Comparison of ENCODE assay signal across 10 mouse cellular contexts in genomic region chr9:63142335-63143036, GRCm38 (mm10). TPM values are rescaled to one million over a fixed set of nuclear protein-coding genes. Genes with fewer than 3 reads are reported as not detected.
DNase-seq lines count a peak whose midpoint lies in the region; ATAC-seq and TF ChIP-seq lines count a peak whose summit lies in the region.
"Had no signal": no experiment of that assay in that cellular context is flagged by ENCODE, and none has a peak within 500 bp of the region (broad histone marks: within the 10 kb centered on the region; RNA-seq: fewer than 3 reads in every experiment).

No protein-coding gene starts in this region.

- H3K36me3 ChIP-seq in kidney, embryonic 16.5 days (ENCODE audit: insufficient read depth, low read length): no peaks in the 10 kb centered on the region
- H3K36me3 ChIP-seq in embryonic facial prominence, embryonic 11.5 days (replicated peaks; ENCODE audit: control insufficient read depth, insufficient read depth, low read depth, low read length): no peaks in the 10 kb centered on the region
- no peaks in the 10 kb centered on the region for H3K36me3 ChIP-seq in heart, postnatal 0 days (replicated peaks; ENCODE audit: control insufficient read depth, insufficient read depth, low read length)
- H3K36me3 ChIP-seq in midbrain, embryonic 13.5 days: no peaks in the 10 kb centered on the region

- H3K4me1 ChIP-seq in kidney, embryonic 16.5 days (ENCODE audit: insufficient read depth, low read length): peaks cover 40% of the 10 kb centered on the region
- peaks cover 5% of the 10 kb centered on the region for H3K4me1 ChIP-seq in embryonic facial prominence, embryonic 11.5 days (ENCODE audit: control insufficient read depth, insufficient read depth, low read length)
- H3K4me1 ChIP-seq in heart, postnatal 0 days (ENCODE audit: control insufficient read depth, insufficient read depth): peaks cover 10% of the 10 kb centered on the region
- peaks cover 71% of the 10 kb centered on the region for H3K4me1 ChIP-seq in midbrain, embryonic 13.5 days (replicated peaks)

- no peaks in the 10 kb centered on the region for H3K9me3 ChIP-seq in kidney, embryonic 16.5 days (ENCODE audit: low read length)
- H3K9me3 ChIP-seq in embryonic facial prominence, embryonic 11.5 days (replicated peaks; ENCODE audit: control insufficient read depth, low read length): no peaks in the 10 kb centered on the region
- H3K9me3 ChIP-seq in heart, postnatal 0 days (replicated peaks; ENCODE audit: control insufficient read depth, low read length): no peaks in the 10 kb centered on the region
- H3K9me3 ChIP-seq in midbrain, embryonic 13.5 days: no peaks in the 10 kb centered on the region

- peak overlapping the region; percentile 6; the same call in 1 of the 2 replicates for H3K4me3 ChIP-seq in kidney, embryonic 16.5 days (ENCODE audit: low read length)
- H3K4me3 ChIP-seq in embryonic facial prominence, embryonic 11.5 days (ENCODE audit: low read depth, low read length): 0 out of 2 replicates have a peak overlapping the region, but pooled peaks have one; percentile 5
- peak overlapping the region; percentile 33 for H3K4me3 ChIP-seq in heart, postnatal 0 days (ENCODE audit: low read depth, low read length)
- peak overlapping the region; percentile 23 for H3K4me3 ChIP-seq in midbrain, embryonic 13.5 days (replicated peaks)
- H3K4me3 ChIP-seq: myocyte had no signal

- under 1% methylated on average over 39 of the region's 42 CpGs for WGBS in kidney, embryonic 16.5 days
- under 1% methylated on average over 42 of the region's 42 CpGs for WGBS in embryonic facial prominence, embryonic 11.5 days
- WGBS in heart, postnatal 0 days: 2% methylated on average over 42 of the region's 42 CpGs
- under 1% methylated on average over 42 of the region's 42 CpGs for WGBS in midbrain, embryonic 13.5 days

- peaks cover 100% of the 10 kb centered on the region for H3K27me3 ChIP-seq in kidney, embryonic 16.5 days (ENCODE audit: insufficient read depth, low read length)
- peaks cover 97% of the 10 kb centered on the region for H3K27me3 ChIP-seq in embryonic facial prominence, embryonic 11.5 days (ENCODE audit: control insufficient read depth, insufficient read depth, low read length)
- H3K27me3 ChIP-seq in heart, postnatal 0 days (ENCODE audit: control insufficient read depth, insufficient read depth, low read length): peaks cover 100% of the 10 kb centered on the region
- peaks cover 100% of the 10 kb centered on the region for H3K27me3 ChIP-seq in midbrain, embryonic 13.5 days

- peak overlapping the region; percentile 18; the same call in 1 of the 2 replicates for H3K4me2 ChIP-seq in kidney, embryonic 16.5 days (replicated peaks; ENCODE audit: low read depth, low read length)
- H3K4me2 ChIP-seq in embryonic facial prominence, embryonic 11.5 days (ENCODE audit: low read depth, low read length): peak overlapping the region; percentile 16; the same call in 1 of the 2 replicates
- peak overlapping the region; percentile 40 for H3K4me2 ChIP-seq in heart, postnatal 0 days (ENCODE audit: low read depth, low read length)
- H3K4me2 ChIP-seq in midbrain, embryonic 13.5 days (replicated peaks): peak overlapping the region; percentile 38

- ATAC-seq in kidney, embryonic 16.5 days (ENCODE audit: low FRiP score, low TSS enrichment): no peak
- ATAC-seq in embryonic facial prominence, embryonic 11.5 days (replicated peaks; ENCODE audit: insufficient number of reproducible peaks, low FRiP score, low TSS enrichment, low read depth): no peak
- ATAC-seq in heart, postnatal 0 days (ENCODE audit: insufficient read depth, low read depth): no peak
- ATAC-seq in midbrain, embryonic 13.5 days: no peak

- no peak for DNase-seq in kidney, postnatal 25 days
- DNase-seq in embryonic facial prominence, embryonic 11.5 days (ENCODE audit: low spot score): peak; percentile 17
- DNase-seq in heart, postnatal 0 days (ENCODE audit: low spot score): no peak
- DNase-seq in urinary bladder, postnatal 14 days (ENCODE audit: low spot score): no peak
- no peak for DNase-seq in left cerebral cortex, adult 18-20 months (ENCODE audit: low spot score in 2 of 2)
- no peak for DNase-seq in spleen, postnatal 10 days (ENCODE audit: low spot score in 2 of 2)

- no peak for TF ChIP-seq CTCF in heart, postnatal 0 days (IDR thresholded peaks at IDR 0.05; ENCODE audit: low read depth)

- no peak overlapping the region for H3K9ac ChIP-seq in kidney, embryonic 16.5 days (replicated peaks; ENCODE audit: low read length)
- no peak overlapping the region; the same call in 1 of the 2 replicates for H3K9ac ChIP-seq in embryonic facial prominence, embryonic 11.5 days (replicated peaks; ENCODE audit: low read length)
- no peak overlapping the region for H3K9ac ChIP-seq in heart, postnatal 0 days (replicated peaks; ENCODE audit: low read depth, low read length)
- no peak overlapping the region for H3K9ac ChIP-seq in midbrain, embryonic 13.5 days (replicated peaks)

- no peak overlapping the region for H3K27ac ChIP-seq in kidney, embryonic 16.5 days (ENCODE audit: low read length)
- H3K27ac ChIP-seq in embryonic facial prominence, embryonic 11.5 days (replicated peaks; ENCODE audit: low read depth, low read length): no peak overlapping the region
- H3K27ac ChIP-seq in heart, postnatal 0 days (ENCODE audit: low read depth): no peak overlapping the region
- H3K27ac ChIP-seq in midbrain, embryonic 13.5 days: no peak overlapping the region

- no peak for TF ChIP-seq EP300 in heart, postnatal 0 days (IDR thresholded peaks at IDR 0.05; ENCODE audit: low read depth)

RNA-seq across cellular contexts. Expression of gene Skor1, which starts 6.3 kb away (rescaled TPM):
- polyA plus RNA-seq in kidney, embryonic 16.5 days (2015; fragmentation: Nextera tagmentation; extraction: Ambion mirVana): not detected in 2 replicates
- polyA plus RNA-seq in embryonic facial prominence, embryonic 11.5 days (2014; fragmentation: Nextera tagmentation; extraction: Ambion mirVana): 0.17 and 0.53 TPM in 2 replicates
- total RNA-seq in heart, postnatal 0 days (2014; rRNA removed; ENCODE audit: low replicate concordance): not detected in 2 replicates
- polyA plus RNA-seq in heart, postnatal 0 days (2015; fragmentation: Nextera tagmentation; extraction: Ambion mirVana): not detected in 2 replicates
- 1.7 and 2.0 TPM in 2 replicates for polyA plus RNA-seq in midbrain, embryonic 13.5 days (2015; fragmentation: Nextera tagmentation; extraction: Ambion mirVana)
- under 1 TPM; 0.23 TPM for total RNA-seq in left cerebral cortex, adult 18-20 months (2021)
- polyA plus RNA-seq: stomach, embryonic 16.5 days had no signal
